Mouse (Mus musculus) liver, postnatal 0 days (tissue): ENCODE measurements around the gene Eef1akmt1. TPM values are rescaled to one million over a fixed set of nuclear protein-coding genes. Genes with fewer than 3 reads are reported as not detected.

ENCODE experiments used
- ATAC-seq: fragments of 200-750 bp; cut with Nextera tagmentation; 2 replicates; pipeline ENCODE4 v1.8.0; 2017; ENCODE audit warnings: mild to moderate bottlenecking, moderate library complexity
- DNase-seq: peaks from one replicate; pipeline ENCODE4 v3.0.0-alpha.2; 2016
- H3K27ac ChIP-seq: fragments of 300-500 bp; sonication (generic); 2 replicates; pipeline ENCODE4 v1.5.1; 2014; ENCODE audit warnings: antibody characterized with exemption, moderate library complexity, mild to moderate bottlenecking, low read depth
- H3K27me3 ChIP-seq: fragments of 300-500 bp; sonication (generic); 2 replicates; pipeline ENCODE4 v1.6.1; 2014; ENCODE audit warnings: low read length, control low read depth, mixed read lengths; ENCODE audit not compliant: insufficient read depth
- H3K36me3 ChIP-seq: fragments of 300-500 bp; sonication (generic); replicated peaks from 2 replicates; pipeline ENCODE4 v1.6.1; 2014; ENCODE audit warnings: mild to moderate bottlenecking, control low read depth, low read length, moderate library complexity, mixed read lengths; ENCODE audit not compliant: insufficient read depth
- H3K4me1 ChIP-seq: fragments of 300-500 bp; sonication (generic); 2 replicates; pipeline ENCODE4 v1.6.1; 2014; ENCODE audit warnings: antibody characterized with exemption, mild to moderate bottlenecking, control low read depth; ENCODE audit not compliant: insufficient read depth
- H3K4me2 ChIP-seq: fragments of 300-500 bp; sonication (generic); 2 replicates; pipeline ENCODE4 v1.6.1; 2014; ENCODE audit warnings: low read depth, mild to moderate bottlenecking, low read length, moderate library complexity, mixed read lengths
- H3K4me3 ChIP-seq: fragments of 300-500 bp; sonication (generic); 2 replicates; pipeline ENCODE4 v1.5.1; 2014; ENCODE audit warnings: low read depth, low read length
- H3K9ac ChIP-seq: fragments of 300-500 bp; sonication (generic); replicated peaks from 2 replicates; pipeline ENCODE4 v1.6.1; 2014; ENCODE audit warnings: mild to moderate bottlenecking, moderate library complexity
- H3K9me3 ChIP-seq: fragments of 300-500 bp; sonication (generic); 2 replicates; pipeline ENCODE4 v1.6.1; 2016; ENCODE audit warnings: mild to moderate bottlenecking, control low read depth, low read length, mixed read lengths
- CTCF ChIP-seq: sonication (generic); IDR thresholded peaks from 2 replicates; pipeline ENCODE4 v1.5.1; 2016; ENCODE audit warnings: antibody characterized with exemption, low read depth
- EP300 ChIP-seq: IDR thresholded peaks from 2 replicates; pipeline ENCODE4 v1.6.1; 2016; ENCODE audit warnings: antibody characterized with exemption, low read depth, mild to moderate bottlenecking
- WGBS: fragments of 180-500 bp; shearing (Covaris S2); extraction: QIAGEN DNeasy Blood & Tissue Kit; methylation state at CpG from one replicate; pipeline ENCODE4 v1.1.7; 2014; ENCODE audit not compliant: insufficient replicate concordance; 5-methylcytosine and 5-hydroxymethylcytosine counted together
- polyA plus RNA-seq: library from polyadenylated mRNA; unstranded; fragments of >200 nt; fragmentation: Nextera tagmentation; extraction: Ambion mirVana; gene quantifications from 2 replicates; pipeline ENCODE4 v1.2.1, GENCODE M21; 2015

Gene Eef1akmt1
- polyA plus RNA-seq, 1 experiment from 2014 or later = 17.6 TPM

DNA sequence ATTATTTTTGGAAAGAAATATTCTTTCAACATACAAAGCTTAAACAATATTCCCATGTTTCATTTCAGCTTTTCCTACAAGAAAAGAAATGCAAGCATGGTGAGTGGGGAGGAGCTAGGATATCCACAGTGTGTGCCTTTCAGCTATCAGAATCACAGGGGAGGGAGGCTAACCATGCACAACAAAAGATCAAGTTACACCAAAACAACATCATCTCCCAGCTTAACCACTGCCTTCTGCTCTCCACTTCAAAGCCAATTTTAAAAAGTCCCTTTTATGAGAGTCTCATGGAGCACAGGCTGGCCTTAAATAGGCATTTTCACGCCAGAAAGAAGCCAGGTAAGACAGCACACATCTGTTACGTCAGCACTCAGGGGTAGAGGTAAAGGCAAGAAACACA lies 39.6 kb upstream of the Eef1akmt1 start:
- Histone ChIP-seq H3K27ac (no peak overlapping the region), H3K27me3 (no peaks in the 10 kb centered on the region), H3K4me2 (no peak overlapping the region), H3K9ac (no peak overlapping the region), H3K9me3 (no peaks in the 10 kb centered on the region), H3K4me1 (no peaks in the 10 kb centered on the region), H3K4me3 (no peak overlapping the region), H3K36me3 (peaks cover 2% of the 10 kb centered on the region; the same call in 1 of the 2 replicates)
- WGBS = 87% methylated on average over 2 of the region's 2 CpGs
- ATAC-seq = no peak
- TF ChIP-seq CTCF (no peak), EP300 (no peak)
- DNase-seq = no peak

DNA sequence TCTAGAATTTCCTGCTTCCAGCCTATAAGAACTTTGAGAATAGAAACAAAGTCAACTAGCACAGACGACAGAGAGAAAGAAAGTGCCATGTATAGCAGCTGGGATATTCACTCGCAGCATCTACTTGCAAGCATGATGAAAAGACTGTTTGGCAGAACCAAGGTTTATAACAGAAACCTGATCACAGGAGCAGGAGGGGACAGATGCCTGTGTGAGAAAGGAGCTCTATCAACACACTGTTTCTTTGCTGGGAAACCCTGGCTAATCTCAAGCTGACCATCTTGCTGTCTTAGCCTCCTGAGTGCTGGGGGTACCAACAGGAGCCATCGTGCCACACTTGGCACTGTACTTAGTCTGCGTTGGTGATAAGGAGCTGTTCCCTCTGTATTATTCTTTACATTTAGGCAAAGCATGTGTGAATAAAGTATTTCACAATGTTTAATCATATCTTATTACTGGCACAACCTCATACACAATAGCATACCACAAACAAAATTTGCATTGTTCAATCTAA lies 38.5 kb upstream of the Eef1akmt1 start:
- no peak for TF ChIP-seq CTCF
- no peak for TF ChIP-seq EP300
- 78% methylated on average over 4 of the region's 4 CpGs for WGBS
- H3K9me3 ChIP-seq = no peaks in the 10 kb centered on the region
- H3K36me3 ChIP-seq = peaks cover 4% of the 10 kb centered on the region; the same call in 1 of the 2 replicates
- no peak overlapping the region for H3K27ac ChIP-seq
- H3K4me2 ChIP-seq = no peak overlapping the region
- H3K9ac ChIP-seq = no peak overlapping the region
- DNase-seq = no peak
- H3K27me3 ChIP-seq = no peaks in the 10 kb centered on the region
- no peak for ATAC-seq
- H3K4me3 ChIP-seq = no peak overlapping the region
- H3K4me1 ChIP-seq = no peaks in the 10 kb centered on the region

DNA sequence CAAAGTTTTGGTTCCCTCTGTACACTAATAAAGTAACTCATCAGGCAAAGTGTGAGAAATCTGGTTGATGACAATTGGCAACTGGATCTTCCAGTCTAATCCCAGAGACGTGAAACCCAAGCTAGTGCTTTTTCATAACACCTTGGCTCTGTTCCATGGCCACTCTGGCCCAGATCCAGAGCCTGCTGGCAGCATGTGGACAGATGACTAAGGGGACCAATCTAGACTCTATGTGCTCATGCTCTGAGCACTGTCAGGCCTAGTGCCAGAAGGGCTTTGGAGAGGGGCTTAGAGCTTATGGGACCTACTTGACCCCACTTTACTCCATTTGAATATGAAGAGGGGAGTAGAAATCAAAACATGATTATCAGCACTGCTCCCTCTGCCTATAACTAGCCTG lies 36.1 kb upstream of the Eef1akmt1 start:
- Histone ChIP-seq H3K4me1 (no peaks in the 10 kb centered on the region), H3K9ac (no peak overlapping the region), H3K27ac (peak overlapping the region; percentile 36; the same call in 1 of the 2 replicates), H3K9me3 (no peaks in the 10 kb centered on the region), H3K36me3 (peaks cover 15% of the 10 kb centered on the region), H3K4me2 (no peak overlapping the region), H3K27me3 (no peaks in the 10 kb centered on the region), H3K4me3 (no peak overlapping the region)
- ATAC-seq = peak; percentile 80
- WGBS = 36% methylated on average over 1 of the region's 1 CpGs
- peak; percentile 86 for DNase-seq
- no peak for TF ChIP-seq EP300
- TF ChIP-seq CTCF = no peak

DNA sequence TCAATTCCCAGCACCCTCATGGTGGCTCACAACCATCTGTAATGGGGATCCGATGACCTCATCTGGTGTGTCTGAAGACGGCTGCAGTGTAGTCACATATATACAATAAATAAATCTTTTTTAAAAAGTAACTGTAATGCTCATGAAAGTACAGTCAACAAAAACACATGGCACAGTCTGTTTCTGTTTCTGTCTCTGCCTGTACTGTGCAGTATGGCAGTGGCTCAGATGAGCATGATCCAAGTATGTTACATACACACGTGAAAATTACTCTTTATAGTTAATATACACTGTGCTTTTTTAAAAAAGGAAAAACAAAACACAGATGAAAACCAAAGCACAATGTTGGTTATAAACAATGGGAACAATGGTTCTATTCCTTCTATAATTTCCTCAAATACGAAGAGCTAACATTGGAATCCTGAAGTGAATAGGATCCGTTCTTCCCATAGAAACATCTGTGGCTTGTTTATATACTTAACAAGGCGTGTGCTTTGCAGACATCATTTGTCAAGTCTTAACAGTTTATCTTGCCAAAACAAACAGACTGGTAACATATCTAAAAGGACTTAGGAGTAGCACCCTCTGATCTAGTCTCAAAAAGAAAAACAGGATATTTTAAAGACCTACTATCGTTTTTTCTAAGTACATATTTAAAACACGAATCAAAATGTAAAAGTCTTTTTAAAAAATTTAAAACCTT lies 35.4 kb upstream of the Eef1akmt1 start:
- no peak for DNase-seq
- Histone ChIP-seq H3K9me3 (no peaks in the 10 kb centered on the region), H3K9ac (no peak overlapping the region), H3K27me3 (no peaks in the 10 kb centered on the region), H3K27ac (no peak overlapping the region), H3K36me3 (peaks cover 21% of the 10 kb centered on the region), H3K4me1 (no peaks in the 10 kb centered on the region), H3K4me2 (no peak overlapping the region), H3K4me3 (no peak overlapping the region)
- no peak for ATAC-seq
- no peak for TF ChIP-seq CTCF
- no peak for TF ChIP-seq EP300
- 78% methylated on average over 8 of the region's 8 CpGs for WGBS

DNA sequence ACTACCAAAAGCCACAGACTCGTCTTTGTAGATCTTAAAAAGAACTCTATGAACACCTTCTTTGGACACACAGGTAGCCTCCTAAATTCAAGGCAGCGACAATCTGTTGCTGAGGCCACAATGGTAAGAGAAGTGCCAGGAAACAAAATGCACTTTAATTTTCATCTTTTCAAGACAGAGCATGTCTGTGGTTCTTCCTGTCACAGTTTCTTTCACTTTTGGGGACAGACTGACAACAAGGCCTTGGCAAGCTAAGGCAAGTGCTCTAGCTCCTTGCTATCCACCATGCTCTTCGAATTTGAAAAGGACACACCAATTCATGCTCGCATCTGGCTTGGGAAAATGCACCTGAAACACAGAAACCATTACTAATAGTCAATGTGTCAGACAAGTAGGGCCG lies 21.9 kb upstream of the Eef1akmt1 start:
- ATAC-seq (no peak), DNase-seq (no peak)
- Histone ChIP-seq H3K27ac (no peak overlapping the region), H3K4me2 (no peak overlapping the region), H3K27me3 (no peaks in the 10 kb centered on the region), H3K4me1 (no peaks in the 10 kb centered on the region), H3K9me3 (no peaks in the 10 kb centered on the region), H3K4me3 (no peak overlapping the region), H3K9ac (no peak overlapping the region), H3K36me3 (peaks cover 47% of the 10 kb centered on the region)
- no peak for TF ChIP-seq CTCF
- TF ChIP-seq EP300 = no peak
- 90% methylated on average over 5 of the region's 5 CpGs for WGBS

DNA sequence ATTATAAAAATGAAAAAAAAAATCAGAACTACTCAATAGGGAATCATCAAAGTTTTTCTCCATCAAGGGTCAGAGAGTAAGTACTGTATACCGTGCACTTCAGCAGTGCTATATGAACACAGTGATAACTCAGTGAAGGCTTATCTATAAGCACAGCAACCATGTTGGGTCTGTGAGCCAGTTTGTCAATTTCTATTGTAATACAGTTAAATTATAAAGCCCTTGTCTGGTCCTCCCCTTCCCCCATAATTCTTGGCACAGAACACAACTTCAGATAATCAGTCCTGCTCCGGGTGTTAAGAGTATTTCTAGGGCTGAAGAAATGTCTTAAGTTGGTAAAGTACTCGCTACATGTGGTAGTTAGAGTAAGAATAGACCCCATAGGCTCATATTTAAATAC lies 20.4 kb upstream of the Eef1akmt1 start:
- no peak for TF ChIP-seq CTCF
- no peak for TF ChIP-seq EP300
- Histone ChIP-seq H3K4me3 (no peak overlapping the region), H3K27ac (no peak overlapping the region), H3K4me1 (no peaks in the 10 kb centered on the region), H3K9ac (no peak overlapping the region), H3K27me3 (no peaks in the 10 kb centered on the region), H3K9me3 (no peaks in the 10 kb centered on the region), H3K4me2 (no peak overlapping the region), H3K36me3 (peaks cover 50% of the 10 kb centered on the region)
- ATAC-seq (no peak), DNase-seq (no peak)
- 59% methylated on average over 3 of the region's 3 CpGs for WGBS
